Mouse (Mus musculus) liver, embryonic 15.5 days (tissue): Measurements from ENCODE around the gene Nr2f6. TPM values are rescaled to one million over a fixed set of nuclear protein-coding genes. Genes with fewer than 3 reads are reported as not detected.

Source experiments
- ATAC-seq: fragments of 200-750 bp; cut with Nextera tagmentation; 2 replicates; pipeline ENCODE4 v1.8.0; 2017; ENCODE audit warnings: moderate number of reproducible peaks, mild to moderate bottlenecking, moderate library complexity; ENCODE audit not compliant: insufficient read depth
- H3K27ac ChIP-seq: fragments of 300-500 bp; sonication (generic); replicated peaks from 2 replicates; pipeline ENCODE4 v1.5.1; 2015; ENCODE audit warnings: mild to moderate bottlenecking, inconsistent platforms
- H3K27me3 ChIP-seq: fragments of 300-500 bp; sonication (generic); 2 replicates; pipeline ENCODE4 v1.6.1; 2015; ENCODE audit warnings: mild to moderate bottlenecking, inconsistent platforms
- H3K36me3 ChIP-seq: fragments of 300-500 bp; sonication (generic); replicated peaks from 2 replicates; pipeline ENCODE4 v1.6.1; 2015; ENCODE audit warnings: moderate library complexity, mild to moderate bottlenecking, inconsistent platforms
- H3K4me1 ChIP-seq: fragments of 300-500 bp; sonication (generic); replicated peaks from 2 replicates; pipeline ENCODE4 v1.6.1; 2015; ENCODE audit warnings: inconsistent platforms
- H3K4me2 ChIP-seq: fragments of 300-500 bp; sonication (generic); 2 replicates; pipeline ENCODE4 v1.6.1; 2015; ENCODE audit warnings: moderate library complexity, mild to moderate bottlenecking, inconsistent platforms
- H3K4me3 ChIP-seq: fragments of 300-500 bp; sonication (generic); replicated peaks from 2 replicates; pipeline ENCODE4 v1.5.1; 2015; ENCODE audit warnings: mild to moderate bottlenecking, inconsistent platforms
- H3K9ac ChIP-seq: fragments of 300-500 bp; sonication (generic); 2 replicates; pipeline ENCODE4 v1.6.1; 2015; ENCODE audit warnings: moderate library complexity, mild to moderate bottlenecking, inconsistent platforms
- H3K9me3 ChIP-seq: fragments of 300-500 bp; sonication (generic); replicated peaks from 2 replicates; pipeline ENCODE4 v1.6.1; 2016; ENCODE audit warnings: inconsistent platforms
- WGBS: fragments of 180-500 bp; shearing (Covaris S2); methylation state at CpG from one replicate; pipeline ENCODE4 v1.1.7; 2015; ENCODE audit warnings: mixed read lengths; ENCODE audit not compliant: insufficient replicate concordance; 5-methylcytosine and 5-hydroxymethylcytosine counted together
- polyA plus RNA-seq: library from polyadenylated mRNA; unstranded; fragments of >200 nt; fragmentation: Nextera tagmentation; extraction: Ambion mirVana; gene quantifications from 2 replicates; pipeline ENCODE4 v1.2.1, GENCODE M21; 2015

Gene Nr2f6
- polyA plus RNA-seq, 1 experiment from 2014 or later = 24.1 TPM

DNA sequence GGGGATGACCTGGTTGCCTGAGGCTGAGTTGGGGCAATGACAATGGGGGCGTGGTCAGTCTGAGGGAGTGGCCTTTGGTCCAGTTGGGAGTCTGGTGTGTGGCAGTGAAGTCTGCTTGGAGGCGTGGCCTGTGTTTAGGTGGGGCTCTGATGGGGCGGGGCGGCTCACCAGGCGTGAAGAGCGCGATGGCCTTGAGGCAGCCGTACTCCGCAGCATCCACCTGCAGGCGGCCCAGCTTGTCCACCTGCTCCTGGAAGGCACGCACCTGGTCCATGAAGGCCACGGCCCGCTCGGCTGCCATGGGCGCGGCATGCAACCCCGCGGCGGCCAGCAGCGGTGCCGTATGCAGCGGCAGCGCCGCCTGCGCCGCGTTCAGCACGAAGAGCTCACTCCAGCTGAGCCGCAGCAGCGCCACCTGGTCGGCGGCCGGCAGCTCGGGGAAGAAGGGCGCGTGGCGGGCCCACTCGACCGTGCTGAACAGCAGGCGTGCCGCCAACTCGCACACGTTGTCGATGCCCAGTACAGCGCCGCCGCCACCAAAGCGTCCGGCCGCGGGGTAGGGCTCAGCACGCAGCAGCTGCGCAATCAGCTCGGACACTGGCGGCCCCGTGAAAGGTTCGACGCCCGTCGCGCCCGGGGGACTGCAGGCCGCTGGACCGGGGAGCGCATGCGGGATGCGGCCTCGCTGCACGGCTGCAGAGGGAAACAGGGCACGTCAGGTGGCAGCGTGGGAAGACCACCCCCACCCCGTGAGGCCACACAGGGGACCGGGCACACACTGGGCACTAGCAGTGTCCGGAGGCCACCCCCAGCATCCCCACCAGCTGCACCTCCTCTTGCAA is 6.0 kb downstream of the Nr2f6 start:
- ATAC-seq = no peak
- Histone ChIP-seq H3K4me3 (peak overlapping the region; percentile 41), H3K27me3 (peaks cover 52% of the 10 kb centered on the region), H3K4me2 (peak overlapping the region; percentile 76), H3K9ac (no peak overlapping the region), H3K27ac (no peak overlapping the region), H3K4me1 (peaks cover 51% of the 10 kb centered on the region), H3K36me3 (peaks cover 33% of the 10 kb centered on the region), H3K9me3 (no peaks in the 10 kb centered on the region)
- WGBS = 14% methylated on average over 74 of the region's 74 CpGs

DNA sequence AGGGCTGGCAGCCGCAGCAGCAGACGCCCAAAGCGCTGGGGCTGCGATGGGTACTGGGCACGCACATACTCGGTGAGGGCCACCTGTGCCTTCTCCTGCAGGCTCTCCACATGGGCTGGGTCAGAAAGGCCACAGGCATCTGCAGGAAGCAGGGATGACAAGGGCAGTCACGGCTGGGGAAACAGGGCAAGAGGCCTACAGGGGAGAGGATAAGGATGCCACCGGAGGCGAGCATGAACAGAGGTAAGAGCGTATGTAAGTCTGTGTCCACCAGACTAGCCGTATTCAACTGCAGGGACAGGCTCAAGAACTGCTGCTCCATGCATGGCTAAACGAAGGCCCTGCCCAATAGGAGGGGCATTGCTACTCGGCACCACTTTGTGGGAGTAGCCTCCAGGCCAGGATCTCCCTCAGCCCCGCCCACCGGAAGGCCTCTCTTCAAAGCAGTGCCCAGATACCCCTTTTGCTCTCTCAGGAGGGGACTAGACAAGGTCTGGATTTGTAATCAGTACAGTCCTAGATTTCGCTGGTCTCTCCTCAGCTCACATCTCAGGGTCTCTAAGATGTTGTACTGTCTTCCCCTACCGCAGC is 7.0 kb downstream of the Nr2f6 start:
- no peak overlapping the region for H3K9ac ChIP-seq
- H3K36me3 ChIP-seq = peaks cover 36% of the 10 kb centered on the region
- no peak for ATAC-seq
- WGBS = 64% methylated on average over 17 of the region's 17 CpGs
- no peak overlapping the region for H3K4me2 ChIP-seq
- no peak overlapping the region for H3K27ac ChIP-seq
- H3K4me1 ChIP-seq = peaks cover 61% of the 10 kb centered on the region
- H3K27me3 ChIP-seq = peaks cover 41% of the 10 kb centered on the region
- no peak overlapping the region for H3K4me3 ChIP-seq
- H3K9me3 ChIP-seq = no peaks in the 10 kb centered on the region

DNA sequence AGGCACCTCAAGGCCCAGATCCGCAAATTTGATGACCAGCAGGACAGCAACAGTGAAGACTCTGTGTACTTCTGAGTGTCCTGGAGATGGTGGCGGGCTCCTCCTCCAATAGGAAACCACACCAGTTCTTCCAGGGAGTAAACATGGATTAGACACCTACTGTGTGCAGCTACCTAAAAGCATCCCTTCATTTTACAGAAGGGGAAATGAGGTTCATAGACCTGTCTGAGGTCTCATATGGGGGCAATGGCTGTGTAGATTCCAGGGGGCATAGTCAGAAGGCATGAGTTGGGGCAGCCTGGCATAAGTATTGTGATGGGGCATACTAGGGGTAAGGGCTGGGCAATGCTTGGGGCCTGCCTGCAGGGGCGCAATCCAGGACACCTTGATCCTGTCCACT is 8.8 kb downstream of the Nr2f6 start:
- H3K4me1 ChIP-seq = peaks cover 75% of the 10 kb centered on the region
- no peak overlapping the region for H3K9ac ChIP-seq
- H3K27me3 ChIP-seq = peaks cover 24% of the 10 kb centered on the region
- H3K9me3 ChIP-seq = no peaks in the 10 kb centered on the region
- H3K27ac ChIP-seq = no peak overlapping the region
- no peak overlapping the region for H3K4me3 ChIP-seq
- H3K36me3 ChIP-seq = peaks cover 47% of the 10 kb centered on the region
- H3K4me2 ChIP-seq = no peak overlapping the region
- no peak for ATAC-seq
- WGBS = 82% methylated on average over 3 of the region's 3 CpGs

DNA sequence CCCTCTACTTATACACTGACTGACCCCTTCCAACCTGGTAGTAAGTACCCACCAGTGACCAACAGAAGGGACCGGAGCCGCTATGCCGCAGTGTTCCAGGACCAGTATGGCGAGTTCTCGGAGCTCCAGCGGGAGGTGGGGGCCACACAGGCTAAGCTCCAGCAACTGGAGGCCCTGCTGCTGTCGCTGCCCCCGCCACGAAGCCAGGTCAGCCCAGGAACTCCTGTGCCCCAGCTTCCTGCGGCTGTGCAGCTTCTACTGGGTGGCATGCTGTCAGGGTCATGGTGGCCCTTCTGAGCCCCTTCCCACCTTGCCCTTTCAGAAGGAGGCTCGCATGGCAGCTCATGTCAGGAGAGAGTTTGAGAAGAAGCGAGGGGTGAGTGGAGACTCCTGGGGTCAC is 9.3 kb downstream of the Nr2f6 start:
- no peak overlapping the region for H3K27ac ChIP-seq
- no peak overlapping the region for H3K4me2 ChIP-seq
- ATAC-seq = no peak
- H3K9ac ChIP-seq = no peak overlapping the region
- peaks cover 18% of the 10 kb centered on the region for H3K27me3 ChIP-seq
- no peak overlapping the region for H3K4me3 ChIP-seq
- peaks cover 75% of the 10 kb centered on the region for H3K4me1 ChIP-seq
- no peaks in the 10 kb centered on the region for H3K9me3 ChIP-seq
- 85% methylated on average over 12 of the region's 12 CpGs for WGBS
- peaks cover 41% of the 10 kb centered on the region for H3K36me3 ChIP-seq

GRCm38 (mm10) chr8:71371236-71371848 is 10.4 kb downstream of the Nr2f6 start, which contains the start of gene Ocel1:
TSS of gene Ocel1 (plus strand) at chr8:71371298.
- Histone ChIP-seq H3K4me1 (peaks cover 70% of the 10 kb centered on the region), H3K36me3 (peaks cover 39% of the 10 kb centered on the region), H3K4me2 (peak within 1 kb of the TSS; percentile 72), H3K9me3 (no peaks in the 10 kb centered on the region), H3K27me3 (peaks cover 8% of the 10 kb centered on the region), H3K4me3 (peak within 1 kb of the TSS; percentile 90), H3K9ac (peak within 1 kb of the TSS; percentile 86), H3K27ac (peak within 1 kb of the TSS; percentile 92)
- under 1% methylated on average over 68 of the region's 68 CpGs for WGBS
- peak; percentile 87 for ATAC-seq

DNA sequence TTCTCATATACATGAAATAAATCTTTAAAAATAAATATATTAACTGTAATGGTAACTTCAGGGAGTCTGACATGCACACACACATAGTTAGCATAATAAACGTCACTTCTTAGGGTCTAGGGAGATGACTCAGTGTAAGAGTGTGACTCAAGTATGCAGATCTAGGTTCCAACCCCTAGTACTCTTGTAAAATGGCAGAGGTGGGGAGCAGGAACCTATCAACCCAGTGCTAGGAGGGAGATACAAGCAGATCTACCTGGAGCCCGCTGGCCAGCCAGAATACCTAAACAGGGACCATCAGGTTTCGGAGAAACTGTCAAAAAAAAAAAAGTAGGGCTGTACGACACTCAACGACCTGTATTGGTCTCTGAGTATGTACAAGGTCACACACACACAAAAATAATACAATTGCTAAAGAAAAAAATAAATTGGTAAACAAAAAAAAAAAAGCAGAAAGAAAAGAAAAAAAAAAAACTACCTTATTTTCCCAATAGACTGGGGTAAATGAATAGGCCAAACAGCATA is 11.0 kb downstream of the Nr2f6 start:
- Histone ChIP-seq H3K9me3 (no peaks in the 10 kb centered on the region), H3K27me3 (peaks cover 2% of the 10 kb centered on the region), H3K27ac (peak overlapping the region; percentile 92), H3K9ac (peak overlapping the region; percentile 40; the same call in 1 of the 2 replicates), H3K4me1 (peaks cover 69% of the 10 kb centered on the region), H3K4me3 (peak overlapping the region; percentile 90), H3K4me2 (peak overlapping the region; percentile 72), H3K36me3 (peaks cover 39% of the 10 kb centered on the region)
- ATAC-seq = no peak
- WGBS = 10% methylated on average over 5 of the region's 5 CpGs

DNA sequence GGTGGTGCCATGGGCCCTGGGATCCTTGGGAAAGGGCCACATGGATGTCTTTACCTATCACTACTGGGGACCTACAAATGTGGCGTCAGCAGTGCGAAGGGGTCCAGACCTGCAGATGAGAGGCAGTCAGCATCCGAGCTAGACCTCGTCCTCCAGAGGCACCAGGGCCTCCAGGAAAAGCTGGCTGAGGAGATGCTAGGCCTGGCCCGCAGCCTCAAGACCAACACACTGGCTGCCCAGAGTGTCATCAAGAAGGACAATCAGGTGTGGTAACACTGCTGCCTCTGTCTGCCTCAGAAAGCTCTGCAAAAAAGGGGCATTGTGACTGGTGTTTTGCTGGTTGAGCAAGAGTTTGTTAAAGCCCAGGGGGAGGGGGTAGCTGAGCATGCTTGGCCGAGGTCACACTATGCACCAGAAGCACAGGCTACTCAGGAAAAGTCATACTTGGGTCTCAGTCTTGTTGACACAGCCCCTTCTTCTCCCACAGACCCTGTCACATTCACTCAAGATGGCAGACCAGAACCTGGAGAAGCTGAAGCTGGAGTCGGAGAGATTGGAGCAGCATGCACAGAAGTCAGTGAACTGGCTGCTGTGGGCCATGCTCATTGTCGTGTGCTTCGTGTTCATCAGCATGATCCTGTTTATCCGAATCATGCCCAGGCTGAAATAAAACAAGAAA is 12.6 kb downstream of the Nr2f6 start:
- 84% methylated on average over 10 of the region's 10 CpGs for WGBS

DNA sequence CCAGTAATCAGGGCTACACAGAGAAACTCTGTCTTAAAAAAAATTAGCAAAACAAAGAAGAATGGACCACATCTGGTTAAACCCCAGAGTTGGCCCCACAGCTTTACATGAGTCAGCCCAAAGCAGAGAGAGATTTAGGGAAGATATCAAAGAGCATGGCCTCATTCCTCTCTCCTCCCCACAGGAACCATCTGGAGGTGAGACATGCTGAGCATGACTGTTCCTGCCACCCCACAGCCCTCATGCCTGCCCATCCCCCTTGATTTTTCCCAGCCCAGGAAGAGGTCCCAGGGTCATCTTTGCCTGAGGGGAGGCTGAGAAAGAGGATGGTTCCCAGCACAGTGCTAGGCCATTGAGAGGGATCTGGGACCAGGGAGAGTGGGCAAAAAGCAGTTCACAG is 13.4 kb downstream of the Nr2f6 start:
- Histone ChIP-seq H3K9ac (no peak overlapping the region), H3K27me3 (no peaks in the 10 kb centered on the region), H3K4me3 (no peak overlapping the region; the same call in 1 of the 2 replicates), H3K27ac (0 out of 2 replicates have a peak overlapping the region, but pooled peaks have one; percentile 93), H3K4me2 (peak overlapping the region; percentile 89), H3K9me3 (no peaks in the 10 kb centered on the region), H3K4me1 (peaks cover 55% of the 10 kb centered on the region), H3K36me3 (peaks cover 21% of the 10 kb centered on the region)
- ATAC-seq = no peak

More for the DNA sequence above, 12.6 kb downstream of the Nr2f6 start:
- Histone ChIP-seq H3K4me2 (peak overlapping the region; percentile 89; the same call in 1 of the 2 replicates), H3K27me3 (no peaks in the 10 kb centered on the region), H3K27ac (no peak overlapping the region), H3K9me3 (no peaks in the 10 kb centered on the region), H3K4me1 (peaks cover 55% of the 10 kb centered on the region), H3K4me3 (no peak overlapping the region), H3K9ac (no peak overlapping the region), H3K36me3 (peaks cover 29% of the 10 kb centered on the region)
- no peak for ATAC-seq

GRCm38 (mm10) chr8:71367529-71368176 is 14.1 kb downstream of the Nr2f6 start:
- Histone ChIP-seq H3K9ac (peak overlapping the region; percentile 74), H3K27me3 (no peaks in the 10 kb centered on the region), H3K4me3 (peak overlapping the region; percentile 89), H3K36me3 (peaks cover 17% of the 10 kb centered on the region), H3K4me1 (peaks cover 55% of the 10 kb centered on the region), H3K9me3 (no peaks in the 10 kb centered on the region), H3K27ac (peak overlapping the region; percentile 93), H3K4me2 (peak overlapping the region; percentile 89)
- no peak for ATAC-seq
- WGBS = 29% methylated on average over 17 of the region's 17 CpGs

DNA sequence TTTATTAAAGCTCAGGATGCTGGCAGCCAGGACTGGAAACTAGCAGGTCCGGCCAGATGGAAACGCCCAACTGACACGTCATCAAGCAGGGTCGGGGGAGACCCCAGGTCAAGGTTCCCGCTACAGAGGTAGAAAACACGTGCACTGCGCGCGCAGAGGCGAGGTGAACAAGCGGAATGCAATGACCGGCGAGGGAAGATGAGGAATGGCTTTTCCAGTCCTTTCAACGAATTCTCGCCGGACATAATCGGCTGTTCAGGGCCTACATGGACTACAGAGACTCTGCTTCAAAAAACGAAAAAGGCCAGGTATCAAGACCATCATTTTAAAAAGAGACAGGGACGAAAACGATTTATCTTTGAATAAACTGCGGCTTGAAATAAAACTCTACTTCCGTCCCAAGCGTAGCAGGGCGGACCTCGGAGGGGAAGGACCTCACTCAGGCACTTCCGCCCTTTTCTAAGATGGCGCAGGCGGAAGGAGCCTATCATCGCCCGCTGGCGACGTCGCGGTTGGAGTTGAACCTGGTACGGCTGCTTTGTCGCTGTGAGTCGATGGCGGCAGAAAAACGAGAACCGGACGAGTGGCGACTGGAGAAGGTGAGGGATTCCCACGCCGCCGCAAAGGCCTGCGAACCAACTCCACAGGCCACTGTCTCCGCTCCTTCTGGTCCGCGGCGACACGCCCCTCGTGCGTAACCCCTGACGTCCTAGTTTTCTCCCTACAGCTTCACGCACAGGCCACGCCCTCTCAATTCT is 14.8 kb downstream of the Nr2f6 start, which contains the start of gene Use1:
Gene Use1, plus strand, starts transcription at position 78 of the 758 bp plus-strand sequence.
- H3K27me3 ChIP-seq = no peaks in the 10 kb centered on the region
- H3K4me2 ChIP-seq = peak within 1 kb of the TSS; percentile 89
- H3K9ac ChIP-seq = peak within 1 kb of the TSS; percentile 74
- WGBS = under 1% methylated on average over 56 of the region's 56 CpGs
- peak within 1 kb of the TSS; percentile 93 for H3K27ac ChIP-seq
- peak within 1 kb of the TSS; percentile 89 for H3K4me3 ChIP-seq
- ATAC-seq = peak; percentile 67
- H3K36me3 ChIP-seq = peaks cover 17% of the 10 kb centered on the region
- peaks cover 49% of the 10 kb centered on the region for H3K4me1 ChIP-seq
- no peaks in the 10 kb centered on the region for H3K9me3 ChIP-seq
